Mouse (Mus musculus) G1E (cell line): Measurements from ENCODE around the gene Morn1. TPM values are rescaled to one million over a fixed set of nuclear protein-coding genes. Genes with fewer than 3 reads are reported as not detected.

Source experiments
- ATAC-seq: 2 replicates; pipeline ENCODE4 v1.8.0; 2016; ENCODE audit warnings: mild to moderate bottlenecking; ENCODE audit not compliant: insufficient number of reproducible peaks, poor library complexity, low FRiP score, severe bottlenecking; ENCODE audit errors: extremely low read depth
- DNase-seq: peaks from one replicate; pipeline ENCODE4 v3.0.0; 2012; ENCODE audit warnings: low spot score
- H3K27me3 ChIP-seq: 2 replicates; pipeline ENCODE4 v1.6.1; 2012; ENCODE audit warnings: mild to moderate bottlenecking, low read length, inconsistent platforms; ENCODE audit not compliant: insufficient read depth
- H3K36me3 ChIP-seq: replicated peaks from 2 replicates; pipeline ENCODE3; 2012; ENCODE audit warnings: mild to moderate bottlenecking, inconsistent platforms
- H3K4me1 ChIP-seq: 2 replicates; pipeline ENCODE4 v1.6.1; 2012; ENCODE audit warnings: low read depth, low read length, inconsistent platforms, mixed read lengths; ENCODE audit not compliant: insufficient read depth
- H3K4me3 ChIP-seq: 2 replicates; pipeline ENCODE4 v1.5.1; 2012; ENCODE audit warnings: low read depth, mild to moderate bottlenecking, inconsistent platforms, low read length, moderate library complexity, mixed read lengths
- H3K9me3 ChIP-seq: replicated peaks from 2 replicates; pipeline ENCODE4 v1.6.1; 2012; ENCODE audit warnings: inconsistent platforms
- CTCF ChIP-seq: IDR thresholded peaks from 2 replicates; pipeline ENCODE4 v1.5.1; 2012; ENCODE audit warnings: low read depth, low read length, inconsistent platforms, mixed read lengths
- GATA1 ChIP-seq: IDR thresholded peaks from 2 replicates; pipeline ENCODE4 v1.6.1; 2012; ENCODE audit warnings: borderline replicate concordance, low read length, inconsistent platforms, mixed read lengths
- GATA2 ChIP-seq: IDR thresholded peaks from 2 replicates; pipeline ENCODE4 v1.6.1; 2012; ENCODE audit warnings: low read depth, low read length, inconsistent platforms, borderline replicate concordance
- POLR2AphosphoS5 ChIP-seq: IDR thresholded peaks from 2 replicates; pipeline ENCODE4 v1.6.1; 2012; ENCODE audit warnings: low read depth, low read length, inconsistent platforms; ENCODE audit not compliant: insufficient replicate concordance
- TAL1 ChIP-seq: conservative IDR thresholded peaks from 2 replicates; pipeline ENCODE4 v1.6.1; 2012; ENCODE audit warnings: low read depth, low read length, inconsistent platforms, mixed read lengths
- polyA plus RNA-seq: library from polyadenylated mRNA; stranded (reverse); fragments of >175 nt; gene quantifications from 2 replicates; pipeline ENCODE4 v1.2.3, GENCODE M21; 2012
- total RNA-seq, 2 experiments: library from RNA; stranded (forward) in 1 of 2; stranded (reverse) in 1 of 2; fragments of 200-1000 nt in 1 of 2; fragments of >200 nt in 1 of 2; fragmentation: Nextera tagmentation in 1 of 2; gene quantifications; 2 replicates each; pipeline ENCODE4 v1.2.3; 2014 to 2017

Gene Morn1
- total and polyA plus RNA-seq, 3 experiments: 2.3 to 5.3 (median 2.9) TPM

GRCm38 (mm10) chr4:155139281-155140045 is 53.1 kb downstream of the Morn1 start:
- TF ChIP-seq GATA2: no peak
- no peak for TF ChIP-seq POLR2AphosphoS5
- no peak for TF ChIP-seq GATA1
- TF ChIP-seq CTCF: no peak
- no peak for TF ChIP-seq TAL1
- no peaks in the 10 kb centered on the region; the same call in 1 of the 2 replicates for H3K9me3 ChIP-seq
- H3K27me3 ChIP-seq: peaks cover 76% of the 10 kb centered on the region
- DNase-seq (no peak), ATAC-seq (no peak)
- H3K4me3 ChIP-seq: no peak overlapping the region
- no peaks in the 10 kb centered on the region for H3K36me3 ChIP-seq
- H3K4me1 ChIP-seq: peaks cover 16% of the 10 kb centered on the region

GRCm38 (mm10) chr4:155140150-155140549 is 53.8 kb downstream of the Morn1 start:
- no peak overlapping the region for H3K4me3 ChIP-seq
- TF ChIP-seq CTCF: no peak
- TF ChIP-seq GATA1: no peak
- TF ChIP-seq GATA2: no peak
- no peak for TF ChIP-seq POLR2AphosphoS5
- TF ChIP-seq TAL1: no peak
- no peak for ATAC-seq
- H3K4me1 ChIP-seq: peaks cover 14% of the 10 kb centered on the region
- H3K36me3 ChIP-seq: no peaks in the 10 kb centered on the region
- H3K9me3 ChIP-seq: no peaks in the 10 kb centered on the region; the same call in 1 of the 2 replicates
- peaks cover 74% of the 10 kb centered on the region for H3K27me3 ChIP-seq
- no peak for DNase-seq

GRCm38 (mm10) chr4:155140795-155141265 is 54.5 kb downstream of the Morn1 start:
- TF ChIP-seq CTCF: no peak
- TF ChIP-seq GATA1: no peak
- no peak for TF ChIP-seq POLR2AphosphoS5
- TF ChIP-seq TAL1: no peak
- no peak for TF ChIP-seq GATA2
- DNase-seq: no peak
- ATAC-seq: no peak
- H3K4me3 ChIP-seq: no peak overlapping the region
- no peaks in the 10 kb centered on the region; the same call in 1 of the 2 replicates for H3K9me3 ChIP-seq
- H3K4me1 ChIP-seq: peaks cover 8% of the 10 kb centered on the region
- H3K36me3 ChIP-seq: no peaks in the 10 kb centered on the region
- H3K27me3 ChIP-seq: peaks cover 73% of the 10 kb centered on the region

- DNase-seq (no peak), ATAC-seq (no peak)
- Histone ChIP-seq H3K4me1 (peaks cover 8% of the 10 kb centered on the region), H3K4me3 (no peak overlapping the region), H3K36me3 (no peaks in the 10 kb centered on the region), H3K27me3 (peaks cover 70% of the 10 kb centered on the region), H3K9me3 (no peaks in the 10 kb centered on the region)
- TF ChIP-seq GATA2: no peak
These were observed 56.5 kb downstream of the Morn1 start for GRCm38 (mm10) chr4:155142836-155143235.

- ATAC-seq (no peak), DNase-seq (no peak)
- Histone ChIP-seq H3K27me3 (peaks cover 70% of the 10 kb centered on the region), H3K4me3 (no peak overlapping the region), H3K4me1 (peaks cover 12% of the 10 kb centered on the region), H3K36me3 (no peaks in the 10 kb centered on the region), H3K9me3 (no peaks in the 10 kb centered on the region)
- TF ChIP-seq POLR2AphosphoS5 (no peak), GATA2 (no peak), TAL1 (no peak), GATA1 (no peak), CTCF (no peak)
These were observed 57.0 kb downstream of the Morn1 start for GRCm38 (mm10) chr4:155143411-155143810.

GRCm38 (mm10) chr4:155143871-155144502 is 57.6 kb downstream of the Morn1 start:
- H3K4me1 ChIP-seq: peaks cover 18% of the 10 kb centered on the region

More at GRCm38 (mm10) chr4:155143871-155144502, 57.6 kb downstream of the Morn1 start:
- Histone ChIP-seq H3K9me3 (no peaks in the 10 kb centered on the region), H3K36me3 (no peaks in the 10 kb centered on the region), H3K27me3 (peaks cover 71% of the 10 kb centered on the region), H3K4me3 (no peak overlapping the region)
- ATAC-seq (no peak), DNase-seq (no peak)
- TF ChIP-seq GATA2 (no peak), GATA1 (no peak), POLR2AphosphoS5 (no peak), TAL1 (no peak), CTCF (no peak)
